Mouse (Mus musculus) thymus, postnatal 25 days (tissue): Measurements from ENCODE around the gene Rspo4.

Experiments
- DNase-seq: peaks from one replicate; pipeline ENCODE4 v3.0.0; 2022

The Rspo4 gene

DNA sequence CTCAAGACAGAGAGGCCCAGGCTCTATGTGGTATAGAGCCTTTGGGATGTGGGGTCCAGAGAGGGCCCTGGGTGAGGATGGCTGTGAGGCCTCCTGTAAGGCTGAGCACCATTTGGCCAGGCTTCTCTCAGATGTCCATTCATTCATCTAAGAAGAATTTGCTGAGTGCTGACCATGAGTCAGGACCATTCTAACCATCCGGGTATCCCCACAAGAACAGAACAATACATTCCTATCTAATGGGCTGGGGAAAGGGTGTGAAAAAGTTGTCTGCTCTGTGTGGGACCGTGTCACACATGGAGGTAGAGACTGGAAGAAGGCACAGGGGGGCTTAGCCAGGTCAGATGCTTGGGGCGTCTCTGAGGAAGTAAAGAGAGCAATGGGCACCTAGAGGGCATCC, 69.0 kb downstream of the Rspo4 start:
- DNase-seq = no peak

DNA sequence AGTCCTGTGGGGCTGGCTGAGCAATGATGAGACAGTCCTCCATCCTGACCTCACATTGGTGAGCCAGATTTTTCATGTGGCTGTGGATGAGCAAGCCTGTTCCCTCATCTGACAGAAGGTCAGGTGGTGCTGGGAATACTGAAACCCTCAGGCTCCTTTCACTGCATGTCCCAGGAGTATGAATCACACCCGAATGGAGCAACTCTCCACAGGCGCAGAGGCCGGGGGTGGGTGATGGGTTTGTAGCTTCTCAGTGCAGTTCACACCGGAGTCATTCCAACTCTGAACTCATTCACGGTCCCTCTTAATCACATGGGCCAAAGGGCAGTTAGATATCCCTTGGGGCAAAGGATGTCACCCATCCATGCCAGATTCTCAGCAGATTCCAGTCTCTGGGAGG, 71.4 kb downstream of the Rspo4 start:
- no peak for DNase-seq

DNA sequence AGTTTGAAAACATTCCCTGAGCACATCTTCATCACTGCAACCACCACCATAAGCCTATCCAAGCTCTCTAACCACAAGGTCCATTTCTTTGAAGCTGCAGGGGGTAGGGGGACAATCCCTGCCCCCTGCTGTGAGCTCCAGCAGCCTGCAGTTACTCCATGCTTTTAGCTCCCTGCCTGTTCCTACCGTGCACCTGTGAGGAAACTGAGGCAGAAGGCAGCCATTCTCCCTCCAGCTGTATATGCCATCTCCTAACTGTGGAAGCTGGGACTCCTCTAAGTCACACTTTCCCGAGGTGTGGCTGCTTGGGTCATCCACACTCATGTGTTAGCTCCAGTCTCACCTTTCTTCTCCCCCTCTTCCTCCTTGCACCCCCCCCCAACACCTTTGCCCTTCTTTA, 72.4 kb downstream of the Rspo4 start:
- no peak for DNase-seq

DNA sequence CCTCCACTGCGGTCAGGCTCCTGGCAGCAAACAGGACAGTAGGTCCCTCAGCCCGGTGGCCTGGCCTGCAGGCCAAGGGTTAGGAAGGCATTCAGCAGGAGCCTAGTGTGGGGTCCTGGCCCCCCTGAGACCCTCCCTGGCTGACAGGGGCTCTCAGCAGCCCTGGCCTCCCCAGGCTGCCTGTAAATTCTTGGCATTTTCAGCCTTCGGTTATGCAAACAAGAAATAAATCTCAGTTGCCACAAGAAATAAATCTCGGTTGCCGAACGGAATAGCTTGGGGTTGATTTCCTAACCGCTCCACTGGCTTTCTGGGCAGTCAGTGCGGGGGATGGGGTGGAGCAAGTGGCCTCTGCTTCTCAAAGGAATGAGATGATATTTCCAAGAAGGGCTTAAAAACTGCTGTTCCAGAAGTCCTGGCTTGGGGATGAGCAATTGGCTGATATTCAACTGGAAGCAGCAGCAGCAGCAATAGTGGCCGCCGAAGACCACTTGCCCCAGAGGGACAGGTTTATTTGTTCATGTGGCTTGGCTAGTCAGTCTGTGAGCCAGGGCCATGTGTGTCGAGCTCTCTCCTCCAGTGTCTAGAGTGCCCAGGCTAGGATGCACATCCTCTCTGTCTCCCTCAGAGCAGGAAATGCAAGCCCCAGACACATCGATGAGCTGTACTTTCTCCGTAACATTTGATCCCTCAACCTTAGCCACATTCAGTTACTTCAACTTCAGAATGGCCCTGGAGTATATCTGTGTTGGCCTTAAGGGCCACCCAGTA, 73.5 kb downstream of the Rspo4 start:
- DNase-seq = no peak

DNA sequence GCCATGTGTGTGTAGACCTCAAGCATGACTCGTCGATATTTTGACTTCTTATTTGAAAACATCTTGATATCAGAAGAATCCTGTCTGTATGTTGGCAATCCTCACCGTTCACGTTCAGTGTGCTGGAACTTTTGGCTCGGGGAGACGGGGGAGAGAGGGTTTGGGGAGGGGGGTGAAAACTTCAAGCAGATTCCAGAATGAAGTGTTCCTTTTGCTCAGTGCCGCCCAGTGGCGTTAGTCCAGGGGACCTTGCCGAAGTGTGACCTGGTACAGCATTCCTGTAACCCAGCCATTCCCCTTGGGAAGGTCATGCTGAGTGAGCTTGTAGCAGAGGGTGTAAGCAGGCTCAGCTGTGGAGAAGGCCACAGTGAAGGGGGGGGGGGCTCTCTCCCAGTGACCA, 76.4 kb downstream of the Rspo4 start:
- no peak for DNase-seq

DNA sequence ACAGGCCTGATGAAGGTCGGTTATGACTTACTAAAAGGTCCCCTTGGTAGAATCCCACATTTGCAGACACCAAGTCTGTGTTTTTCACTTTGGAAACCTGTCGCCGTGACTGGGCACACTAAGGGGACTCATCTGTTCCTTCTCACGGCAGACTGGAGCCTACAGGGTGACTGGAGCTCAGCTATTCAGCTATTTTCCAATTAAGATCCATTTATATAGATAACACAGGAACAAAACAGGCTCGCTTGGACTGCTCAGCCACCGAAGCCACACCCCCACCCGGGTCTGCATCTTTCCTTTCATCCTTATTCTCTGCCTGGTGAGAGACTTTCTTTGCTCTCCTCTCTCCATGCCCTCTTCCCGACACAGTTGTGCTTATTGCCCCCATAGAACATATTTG, 78.3 kb downstream of the Rspo4 start:
- no peak for DNase-seq

DNA sequence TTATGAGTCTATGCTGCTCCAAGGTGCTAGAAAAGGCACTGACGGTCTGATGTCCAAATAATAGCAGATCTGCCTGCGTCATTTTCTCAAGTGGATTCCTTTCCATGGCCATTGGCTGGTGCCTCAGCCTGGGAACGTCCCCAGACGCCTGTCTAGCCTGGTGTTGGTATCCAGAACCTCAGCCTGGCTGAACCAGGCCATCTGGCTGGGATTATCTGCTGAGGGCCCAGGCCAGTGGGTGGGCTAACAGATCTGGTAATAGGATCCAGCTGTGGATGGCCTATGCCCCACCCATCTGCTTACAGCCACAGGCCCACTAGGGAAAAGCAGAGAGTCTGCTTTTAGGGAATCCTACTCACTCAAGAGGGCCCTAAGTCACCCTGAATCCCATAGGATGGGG, 78.9 kb downstream of the Rspo4 start:
- DNase-seq = no peak
